Mouse (Mus musculus): ENCODE measurements at regions not wholly inside any gene's neighbourhood (a gene's known extent, or its start where the extent isn't known, plus 50 kb on each side); places are given as distances from the start of the nearest gene placed in this dataset.

DNA sequence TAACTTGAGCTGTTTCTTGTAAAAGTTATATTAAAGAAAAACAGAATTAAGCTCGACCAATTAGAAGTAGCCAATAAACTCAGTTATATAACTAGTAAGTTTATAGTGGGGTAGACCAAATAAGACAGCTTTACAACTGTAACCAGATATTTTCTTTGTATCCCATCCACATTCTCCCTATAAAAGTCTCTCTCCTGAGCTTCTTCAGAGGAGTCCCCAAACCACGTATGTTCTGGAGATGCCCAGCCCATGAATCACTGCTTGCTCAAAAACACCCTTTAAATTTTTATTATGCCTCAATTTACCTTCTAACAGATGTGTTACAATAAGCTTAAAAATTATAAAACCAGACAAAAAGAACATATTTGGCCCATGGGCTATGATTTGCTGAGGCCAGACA, 270.1 kb downstream of the Ccdc91 start:
- Histone ChIP-seq H3K27me3 (replicated peaks; ENCODE audit: control insufficient read depth, insufficient read depth, low read length) (no peaks in the 10 kb centered on the region), H3K4me3 (ENCODE audit: low read length) (no peak overlapping the region), H3K4me2 (ENCODE audit: low read length) (no peak overlapping the region), H3K9ac (ENCODE audit: low read depth, low read length) (no peak overlapping the region), H3K4me1 (ENCODE audit: control insufficient read depth, insufficient read depth, low read depth, low read length) (no peaks in the 10 kb centered on the region), H3K36me3 (ENCODE audit: control insufficient read depth, insufficient read depth, low read length) (no peaks in the 10 kb centered on the region), H3K9me3 (ENCODE audit: control insufficient read depth, low read length) (no peaks in the 10 kb centered on the region), H3K27ac (ENCODE audit: low read depth, low read length) (no peak overlapping the region)
- no peak for ATAC-seq
- WGBS, result 83% methylated on average over 2 of the region's 2 CpGs

DNA sequence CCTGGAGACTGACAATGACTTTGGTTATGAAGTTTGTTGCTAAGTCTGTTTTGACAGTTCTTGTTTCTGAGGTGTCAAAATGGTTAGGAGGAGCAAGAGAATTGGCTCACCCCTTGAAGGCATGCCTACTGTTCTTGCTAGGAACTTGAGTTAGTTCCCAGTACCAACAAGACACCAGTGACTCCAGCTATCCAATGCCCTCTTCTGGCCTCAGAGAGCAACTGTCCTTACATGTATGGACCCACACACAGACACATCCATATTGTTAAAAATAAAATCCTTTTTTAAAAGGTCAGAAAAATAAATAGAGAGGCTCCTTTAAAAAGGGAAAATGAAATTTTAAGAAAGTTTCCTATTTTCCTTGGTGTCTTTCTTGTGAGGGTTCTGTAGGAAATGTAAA, 272.3 kb downstream of the Ccdc91 start:
- Histone ChIP-seq H3K27me3 (replicated peaks; ENCODE audit: control insufficient read depth, insufficient read depth, low read length) (no peaks in the 10 kb centered on the region), H3K9ac (ENCODE audit: low read depth, low read length) (no peak overlapping the region), H3K27ac (ENCODE audit: low read depth, low read length) (no peak overlapping the region), H3K4me2 (ENCODE audit: low read length) (no peak overlapping the region), H3K4me1 (ENCODE audit: control insufficient read depth, insufficient read depth, low read depth, low read length) (no peaks in the 10 kb centered on the region), H3K36me3 (ENCODE audit: control insufficient read depth, insufficient read depth, low read length) (no peaks in the 10 kb centered on the region), H3K4me3 (ENCODE audit: low read length) (no peak overlapping the region), H3K9me3 (ENCODE audit: control insufficient read depth, low read length) (no peaks in the 10 kb centered on the region)
- ATAC-seq, result no peak

DNA sequence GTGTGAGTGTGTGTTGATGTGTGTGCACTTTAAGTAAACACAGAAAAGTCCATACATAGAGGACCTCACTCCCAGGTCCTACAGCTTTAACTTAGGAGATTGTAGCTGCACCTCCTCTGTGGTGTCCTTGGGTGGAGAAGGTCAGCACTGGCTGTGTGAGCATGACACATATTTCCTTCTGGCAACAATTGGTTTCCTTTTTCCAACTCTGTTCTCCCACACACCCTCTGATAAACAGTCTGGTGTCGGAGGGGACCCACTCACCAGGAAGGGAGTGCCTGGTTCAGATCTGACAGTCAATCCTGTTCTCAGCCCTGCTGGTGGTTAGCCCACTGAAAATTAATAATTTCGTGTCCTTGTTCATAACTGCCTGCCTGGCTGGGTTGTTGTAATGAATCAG, 276.7 kb downstream of the Ccdc91 start:
- Histone ChIP-seq H3K4me2 (ENCODE audit: low read length) (no peak overlapping the region), H3K9me3 (ENCODE audit: control insufficient read depth, low read length) (no peaks in the 10 kb centered on the region), H3K27ac (ENCODE audit: low read depth, low read length) (no peak overlapping the region), H3K4me3 (ENCODE audit: low read length) (no peak overlapping the region), H3K9ac (ENCODE audit: low read depth, low read length) (no peak overlapping the region), H3K4me1 (ENCODE audit: control insufficient read depth, insufficient read depth, low read depth, low read length) (no peaks in the 10 kb centered on the region), H3K27me3 (replicated peaks; ENCODE audit: control insufficient read depth, insufficient read depth, low read length) (no peaks in the 10 kb centered on the region), H3K36me3 (ENCODE audit: control insufficient read depth, insufficient read depth, low read length) (no peaks in the 10 kb centered on the region)
- ATAC-seq, result no peak
- 67% methylated on average over 2 of the region's 2 CpGs for WGBS

DNA sequence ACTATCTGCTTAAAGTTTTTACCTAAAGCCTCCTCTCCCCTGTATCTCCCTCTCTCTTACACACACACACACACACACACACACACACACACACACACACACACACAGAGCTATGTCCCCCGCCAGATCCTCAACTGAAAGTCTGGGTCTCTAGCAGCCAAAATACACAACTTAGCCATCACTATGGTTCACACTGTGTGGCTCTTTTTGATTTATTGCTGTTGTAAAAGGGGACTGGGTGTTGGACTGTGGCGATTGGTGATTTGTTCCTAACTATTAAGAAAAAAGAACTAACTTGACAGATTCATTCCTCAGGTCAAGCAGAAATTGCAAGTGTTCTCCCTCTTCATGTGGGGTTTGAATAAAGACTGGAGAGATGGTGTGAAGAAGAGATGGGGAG, 278.2 kb downstream of the Ccdc91 start:
- H3K4me3 ChIP-seq (ENCODE audit: low read length), result no peak overlapping the region
- H3K36me3 ChIP-seq (ENCODE audit: control insufficient read depth, insufficient read depth, low read length), result no peaks in the 10 kb centered on the region
- H3K4me1 ChIP-seq (ENCODE audit: control insufficient read depth, insufficient read depth, low read depth, low read length), result no peaks in the 10 kb centered on the region
- no peak for ATAC-seq
- no peak overlapping the region for H3K27ac ChIP-seq (ENCODE audit: low read depth, low read length)
- H3K4me2 ChIP-seq (ENCODE audit: low read length), result no peak overlapping the region
- H3K27me3 ChIP-seq (replicated peaks; ENCODE audit: control insufficient read depth, insufficient read depth, low read length), result no peaks in the 10 kb centered on the region
- H3K9ac ChIP-seq (ENCODE audit: low read depth, low read length), result no peak overlapping the region
- no peaks in the 10 kb centered on the region for H3K9me3 ChIP-seq (ENCODE audit: control insufficient read depth, low read length)
- WGBS, result 78% methylated on average over 2 of the region's 2 CpGs

DNA sequence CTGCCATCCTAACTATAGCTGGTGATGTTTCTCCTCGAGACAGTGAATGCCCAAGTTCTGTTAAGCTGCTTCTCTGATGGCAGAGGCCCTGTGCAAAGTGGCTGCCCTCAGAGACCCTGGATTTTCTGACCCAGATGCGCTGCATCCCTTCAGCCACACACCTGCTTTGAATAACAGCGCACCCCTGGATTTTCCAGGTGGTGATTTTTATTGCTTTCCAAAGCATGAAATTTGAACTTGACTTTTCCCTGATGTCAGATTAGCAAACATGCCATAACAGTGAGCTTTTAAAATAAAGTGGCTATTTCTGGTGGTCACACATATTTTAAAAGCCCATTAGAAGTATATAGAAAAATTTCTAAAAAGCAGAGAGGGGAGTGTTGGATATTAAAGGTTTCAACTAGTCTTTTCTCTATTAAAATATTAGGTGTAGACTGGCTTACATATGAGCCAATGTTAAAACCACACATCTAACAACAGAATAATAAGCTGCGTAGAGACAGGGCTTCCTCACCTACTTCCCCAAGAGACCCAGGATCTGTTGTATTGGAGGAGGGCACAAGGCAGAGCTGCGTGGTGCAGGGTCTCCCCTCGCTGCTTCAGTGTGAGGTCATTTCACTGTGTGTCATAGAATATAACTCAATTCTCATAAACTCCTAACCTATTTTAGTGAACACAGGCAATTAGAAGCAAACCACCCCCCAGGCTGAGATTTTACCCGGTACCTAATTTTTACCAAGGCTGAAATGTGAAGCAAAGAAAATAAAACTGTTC, 280.3 kb downstream of the Ccdc91 start:
- 84% methylated on average over 7 of the region's 7 CpGs for WGBS
- Histone ChIP-seq H3K4me3 (ENCODE audit: low read length) (no peak overlapping the region), H3K36me3 (ENCODE audit: control insufficient read depth, insufficient read depth, low read length) (no peaks in the 10 kb centered on the region), H3K9ac (ENCODE audit: low read depth, low read length) (no peak overlapping the region), H3K27ac (ENCODE audit: low read depth, low read length) (no peak overlapping the region), H3K4me2 (ENCODE audit: low read length) (no peak overlapping the region), H3K9me3 (ENCODE audit: control insufficient read depth, low read length) (no peaks in the 10 kb centered on the region), H3K4me1 (ENCODE audit: control insufficient read depth, insufficient read depth, low read depth, low read length) (no peaks in the 10 kb centered on the region), H3K27me3 (replicated peaks; ENCODE audit: control insufficient read depth, insufficient read depth, low read length) (no peaks in the 10 kb centered on the region)
- ATAC-seq, result no peak

DNA sequence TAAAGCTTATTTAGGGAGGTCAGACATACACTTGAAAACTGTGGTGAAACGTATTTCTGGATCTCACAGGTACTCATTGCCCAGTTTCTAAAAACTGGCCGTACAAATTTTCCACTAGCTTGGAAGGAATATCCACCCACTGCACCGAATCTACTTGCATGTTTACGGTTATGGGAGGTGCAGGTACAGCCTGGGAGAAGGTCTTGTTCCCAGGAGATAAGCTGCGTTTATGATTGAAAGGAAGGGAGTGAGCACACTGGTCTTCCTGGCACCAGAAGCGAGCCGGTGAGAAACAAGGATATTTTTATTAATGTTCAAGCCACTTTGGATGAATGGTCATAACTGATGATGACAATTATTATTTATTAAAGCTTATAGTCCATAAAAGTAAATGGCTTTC, 283.9 kb downstream of the Ccdc91 start:
- no peak overlapping the region for H3K4me3 ChIP-seq (ENCODE audit: low read length)
- no peaks in the 10 kb centered on the region for H3K9me3 ChIP-seq (ENCODE audit: control insufficient read depth, low read length)
- H3K36me3 ChIP-seq (ENCODE audit: control insufficient read depth, insufficient read depth, low read length), result no peaks in the 10 kb centered on the region
- no peak overlapping the region for H3K9ac ChIP-seq (ENCODE audit: low read depth, low read length)
- no peaks in the 10 kb centered on the region for H3K4me1 ChIP-seq (ENCODE audit: control insufficient read depth, insufficient read depth, low read depth, low read length)
- WGBS, result 88% methylated on average over 7 of the region's 7 CpGs
- H3K27ac ChIP-seq (ENCODE audit: low read depth, low read length), result no peak overlapping the region
- ATAC-seq, result no peak
- H3K4me2 ChIP-seq (ENCODE audit: low read length), result no peak overlapping the region
- H3K27me3 ChIP-seq (replicated peaks; ENCODE audit: control insufficient read depth, insufficient read depth, low read length), result no peaks in the 10 kb centered on the region

DNA sequence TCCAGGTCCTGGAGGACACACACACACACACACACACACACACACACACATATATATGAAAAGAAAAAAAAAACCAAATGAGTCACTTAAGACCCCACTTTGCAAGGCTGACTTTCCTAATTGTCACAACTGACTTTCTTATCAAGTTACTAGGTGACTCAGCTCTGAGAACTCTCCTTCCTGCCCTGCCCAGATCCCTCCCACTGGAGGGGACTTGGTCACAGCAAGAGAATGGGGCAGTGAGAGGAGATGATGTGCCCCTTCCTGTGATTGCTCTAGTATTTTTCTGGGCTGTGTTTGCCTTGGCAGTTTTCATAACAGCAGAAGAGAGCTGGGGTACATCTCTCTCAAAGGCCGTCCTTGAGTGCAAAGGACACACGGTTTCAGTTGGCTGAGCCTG, 284.5 kb downstream of the Ccdc91 start:
- Histone ChIP-seq H3K4me2 (ENCODE audit: low read length) (no peak overlapping the region), H3K27ac (ENCODE audit: low read depth, low read length) (no peak overlapping the region), H3K27me3 (replicated peaks; ENCODE audit: control insufficient read depth, insufficient read depth, low read length) (no peaks in the 10 kb centered on the region), H3K36me3 (ENCODE audit: control insufficient read depth, insufficient read depth, low read length) (no peaks in the 10 kb centered on the region), H3K9me3 (ENCODE audit: control insufficient read depth, low read length) (no peaks in the 10 kb centered on the region), H3K9ac (ENCODE audit: low read depth, low read length) (no peak overlapping the region), H3K4me3 (ENCODE audit: low read length) (no peak overlapping the region), H3K4me1 (ENCODE audit: control insufficient read depth, insufficient read depth, low read depth, low read length) (no peaks in the 10 kb centered on the region)
- 83% methylated on average over 2 of the region's 2 CpGs for WGBS
- no peak for ATAC-seq

DNA sequence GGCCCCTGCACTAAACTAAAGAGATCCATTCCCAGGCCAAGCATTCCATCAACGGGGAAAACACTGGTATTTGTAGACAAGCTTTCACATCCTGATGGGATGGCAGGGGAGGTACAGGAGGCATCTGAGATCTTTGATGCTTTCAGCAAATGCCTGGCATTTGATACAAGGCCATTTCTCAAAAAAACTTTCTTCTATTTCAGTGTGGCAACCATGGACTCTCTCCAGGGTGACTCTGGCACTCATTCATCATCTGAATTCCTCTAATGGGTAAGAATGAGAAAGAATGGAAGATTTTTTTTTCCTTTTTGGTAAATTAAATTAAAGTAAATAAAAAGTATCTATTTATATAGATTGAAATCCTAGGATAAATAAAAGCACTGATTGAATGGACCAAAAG, 281.8 kb upstream of the Far2 start:
- H3K27me3 ChIP-seq (replicated peaks; ENCODE audit: control insufficient read depth, insufficient read depth, low read length), result no peaks in the 10 kb centered on the region
- no peak for ATAC-seq
- no peaks in the 10 kb centered on the region for H3K36me3 ChIP-seq (ENCODE audit: control insufficient read depth, insufficient read depth, low read length)
- H3K9ac ChIP-seq (ENCODE audit: low read depth, low read length), result no peak overlapping the region
- WGBS, result 80% methylated on average over 1 of the region's 1 CpGs
- no peak overlapping the region for H3K4me3 ChIP-seq (ENCODE audit: low read length)
- no peaks in the 10 kb centered on the region for H3K9me3 ChIP-seq (ENCODE audit: control insufficient read depth, low read length)
- H3K4me1 ChIP-seq (ENCODE audit: control insufficient read depth, insufficient read depth, low read depth, low read length), result no peaks in the 10 kb centered on the region
- H3K27ac ChIP-seq (ENCODE audit: low read depth, low read length), result no peak overlapping the region
- no peak overlapping the region for H3K4me2 ChIP-seq (ENCODE audit: low read length)

DNA sequence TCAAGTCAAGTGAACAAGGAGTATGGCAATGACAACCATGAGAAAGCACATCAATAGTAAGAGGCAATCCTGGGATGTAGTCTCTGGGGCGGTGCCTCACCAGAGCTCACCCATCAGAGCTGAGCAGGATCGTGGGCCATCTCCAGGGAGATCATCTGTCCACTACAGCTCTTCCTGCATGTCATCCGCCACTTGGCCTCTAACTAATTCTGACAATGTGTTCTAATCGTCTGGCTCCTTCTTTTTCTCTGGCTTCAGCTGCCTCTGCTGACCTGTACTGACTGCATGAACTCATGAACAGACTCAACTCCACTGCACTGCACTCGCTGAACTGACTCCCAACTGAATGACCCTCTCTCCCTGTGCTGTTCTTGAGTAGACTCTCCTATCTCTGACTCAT, 277.9 kb upstream of the Far2 start:
- 81% methylated on average over 5 of the region's 5 CpGs for WGBS
- Histone ChIP-seq H3K9me3 (ENCODE audit: control insufficient read depth, low read length) (no peaks in the 10 kb centered on the region), H3K36me3 (ENCODE audit: control insufficient read depth, insufficient read depth, low read length) (no peaks in the 10 kb centered on the region), H3K27me3 (replicated peaks; ENCODE audit: control insufficient read depth, insufficient read depth, low read length) (no peaks in the 10 kb centered on the region), H3K27ac (ENCODE audit: low read depth, low read length) (no peak overlapping the region), H3K4me3 (ENCODE audit: low read length) (no peak overlapping the region), H3K4me2 (ENCODE audit: low read length) (no peak overlapping the region), H3K9ac (ENCODE audit: low read depth, low read length) (no peak overlapping the region), H3K4me1 (ENCODE audit: control insufficient read depth, insufficient read depth, low read depth, low read length) (no peaks in the 10 kb centered on the region)
- no peak for ATAC-seq

DNA sequence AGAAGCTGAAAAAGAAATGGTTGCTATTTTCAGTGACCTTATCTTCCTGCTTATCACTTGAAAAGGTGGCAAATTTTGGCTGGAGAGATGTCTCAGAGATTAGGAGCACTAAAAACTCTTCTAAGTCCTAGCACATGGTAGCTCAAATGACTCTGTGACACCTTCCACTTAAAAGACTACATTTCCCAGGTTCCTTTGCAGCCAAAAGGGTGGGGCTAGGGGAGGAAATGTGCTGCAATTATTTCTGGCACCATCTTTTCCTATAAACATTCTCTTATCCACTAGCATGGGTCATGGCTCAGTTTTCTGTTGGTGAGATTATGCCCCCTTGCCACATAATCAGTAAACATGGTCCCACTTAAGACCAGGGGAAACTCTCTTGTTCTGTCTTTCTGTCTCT, 277.0 kb upstream of the Far2 start:
- H3K4me2 ChIP-seq (ENCODE audit: low read length), result no peak overlapping the region
- H3K27me3 ChIP-seq (replicated peaks; ENCODE audit: control insufficient read depth, insufficient read depth, low read length), result no peaks in the 10 kb centered on the region
- no peaks in the 10 kb centered on the region for H3K4me1 ChIP-seq (ENCODE audit: control insufficient read depth, insufficient read depth, low read depth, low read length)
- no peak overlapping the region for H3K9ac ChIP-seq (ENCODE audit: low read depth, low read length)
- no peak overlapping the region for H3K27ac ChIP-seq (ENCODE audit: low read depth, low read length)
- ATAC-seq, result no peak
- H3K9me3 ChIP-seq (ENCODE audit: control insufficient read depth, low read length), result no peaks in the 10 kb centered on the region
- H3K36me3 ChIP-seq (ENCODE audit: control insufficient read depth, insufficient read depth, low read length), result no peaks in the 10 kb centered on the region
- no peak overlapping the region for H3K4me3 ChIP-seq (ENCODE audit: low read length)
